Mouse (Mus musculus) erythroid progenitor cell, adult 5-6 weeks (primary cell): ENCODE measurements around the gene Umad1. TPM values are rescaled to one million over a fixed set of nuclear protein-coding genes. Genes with fewer than 3 reads are reported as not detected.

Source experiments
- ATAC-seq: replicated peaks from 2 replicates; pipeline ENCODE4 v1.8.0; 2016; ENCODE audit warnings: moderate number of reproducible peaks, mild to moderate bottlenecking, moderate TSS enrichment, inconsistent platforms; ENCODE audit not compliant: poor library complexity, low FRiP score, severe bottlenecking
- total RNA-seq, 2 experiments: library from RNA; stranded (forward) in 1 of 2; stranded (reverse) in 1 of 2; fragments of 150-400 nt in 1 of 2; fragments of 186-747, 209-891 nt in 1 of 2; gene quantifications; 2 replicates each; pipeline versions ENCODE4 v1.2.3 to v1.2.4; 2015 to 2017; ENCODE audit warnings: low replicate concordance in 2 of 2

The Umad1 gene
- total RNA-seq, 2 experiments from 2014 or later = 27.2 to 31.9 TPM

- ATAC-seq = no peak
These were observed 203.4 kb downstream of the Umad1 start for GRCm38 (mm10) chr6:8462447-8462846.

- no peak for ATAC-seq
These were observed 206.3 kb downstream of the Umad1 start for GRCm38 (mm10) chr6:8465388-8465787.

- ATAC-seq = no peak
These were observed 206.9 kb downstream of the Umad1 start for GRCm38 (mm10) chr6:8465985-8466384.

- ATAC-seq = no peak
These were observed 208.7 kb downstream of the Umad1 start for GRCm38 (mm10) chr6:8467667-8468337.

GRCm38 (mm10) chr6:8469918-8470317, 210.8 kb downstream of the Umad1 start:
- ATAC-seq = no peak

- no peak for ATAC-seq
These were observed 213.0 kb downstream of the Umad1 start for GRCm38 (mm10) chr6:8472125-8472524.

GRCm38 (mm10) chr6:8472915-8473314, 213.8 kb downstream of the Umad1 start:
- ATAC-seq = 0 out of 2 replicates have a peak, but pooled peaks have one; percentile 36

GRCm38 (mm10) chr6:8473498-8473897, 214.4 kb downstream of the Umad1 start:
- ATAC-seq = no peak

- no peak for ATAC-seq
These were observed 215.2 kb downstream of the Umad1 start for GRCm38 (mm10) chr6:8474316-8474715.

GRCm38 (mm10) chr6:8474820-8475219, 215.7 kb downstream of the Umad1 start:
- no peak for ATAC-seq

- ATAC-seq = no peak
These were observed 220.1 kb downstream of the Umad1 start for GRCm38 (mm10) chr6:8479176-8479575.

GRCm38 (mm10) chr6:8484437-8485275, 225.6 kb downstream of the Umad1 start:
- peak; percentile 55 for ATAC-seq

- no peak for ATAC-seq
These were observed 226.5 kb downstream of the Umad1 start for GRCm38 (mm10) chr6:8485414-8486175.

GRCm38 (mm10) chr6:8486391-8487043, 227.4 kb downstream of the Umad1 start:
- no peak for ATAC-seq

- ATAC-seq = peak; percentile 81
These were observed 228.2 kb downstream of the Umad1 start for GRCm38 (mm10) chr6:8487044-8487853.

- ATAC-seq = no peak
These were observed 229.2 kb downstream of the Umad1 start for GRCm38 (mm10) chr6:8488249-8488648.

- ATAC-seq = no peak
These were observed 230.2 kb downstream of the Umad1 start for GRCm38 (mm10) chr6:8489266-8489665.

- ATAC-seq = no peak
These were observed 231.0 kb downstream of the Umad1 start for GRCm38 (mm10) chr6:8489938-8490585.

GRCm38 (mm10) chr6:8492248-8492647, 233.2 kb downstream of the Umad1 start:
- no peak for ATAC-seq
